Mouse (Mus musculus) ES-E14 (cell line): ENCODE measurements at regions not wholly inside any gene's neighbourhood (a gene's known extent, or its start where the extent isn't known, plus 50 kb on each side); places are given as distances from the start of the nearest gene placed in this dataset.

Source experiments
- DNase-seq: peaks from one replicate; pipeline ENCODE4 v3.0.0-alpha.2; 2013; ENCODE audit warnings: low read depth, low spot score
- H3K27ac ChIP-seq: 2 replicates; pipeline ENCODE4 v1.5.1; 2012; ENCODE audit warnings: low read depth, mild to moderate bottlenecking, low read length, moderate library complexity, mixed read lengths; ENCODE audit not compliant: poor library complexity, insufficient read depth, severe bottlenecking
- H3K36me3 ChIP-seq: 2 replicates; pipeline ENCODE4 v1.6.1; 2012; ENCODE audit warnings: mild to moderate bottlenecking, low read length, moderate library complexity, mixed read lengths; ENCODE audit not compliant: control insufficient read depth, poor library complexity, insufficient read depth, severe bottlenecking
- H3K4me1 ChIP-seq, 2 experiments: fragments of 150-350 bp in 1 of 2; sonication (generic) in 1 of 2; 2 replicates each; pipeline ENCODE4 v1.6.1; 2012; ENCODE audit warnings: low read length in 2 of 2, mild to moderate bottlenecking in 1 of 2, mixed read lengths in 1 of 2; ENCODE audit not compliant: control insufficient read depth in 2 of 2, insufficient read depth in 2 of 2, poor library complexity in 1 of 2
- H3K4me3 ChIP-seq, 2 experiments: fragments of 150-350 bp in 1 of 2; sonication (generic) in 1 of 2; 2 replicates each; pipeline ENCODE4 v1.5.1; 2012; ENCODE audit warnings: low read length in 2 of 2, low read depth in 1 of 2, mild to moderate bottlenecking in 1 of 2, mixed read lengths in 1 of 2; ENCODE audit not compliant: insufficient read depth in 1 of 2, poor library complexity in 1 of 2, severe bottlenecking in 1 of 2
- H3K9ac ChIP-seq: 2 replicates; pipeline ENCODE4 v1.6.1; 2012; ENCODE audit warnings: low read depth, mild to moderate bottlenecking, low read length, mixed read lengths; ENCODE audit not compliant: poor library complexity, insufficient read depth, severe bottlenecking
- H3K9me3 ChIP-seq: fragments of 150-350 bp; sonication (generic); 2 replicates; pipeline ENCODE4 v1.6.1; 2012; ENCODE audit warnings: low read depth, mild to moderate bottlenecking, low read length; ENCODE audit not compliant: control insufficient read depth, insufficient read depth
- CHD2 ChIP-seq: IDR thresholded peaks from 2 replicates; pipeline ENCODE4 v1.6.1; 2014; ENCODE audit warnings: mild to moderate bottlenecking, low read depth, low read length, inconsistent platforms
- HCFC1 ChIP-seq: IDR thresholded peaks from 2 replicates; pipeline ENCODE4 v1.6.1; 2012; ENCODE audit warnings: low read length, inconsistent platforms, borderline replicate concordance; ENCODE audit not compliant: insufficient read depth
- MAFK ChIP-seq: IDR thresholded peaks from 2 replicates; pipeline ENCODE4 v1.6.1; 2014; ENCODE audit warnings: mild to moderate bottlenecking, low read depth, low read length, inconsistent platforms; ENCODE audit not compliant: insufficient read depth
- ZC3H11A ChIP-seq: IDR thresholded peaks from 2 replicates; pipeline ENCODE4 v1.6.1; 2012; ENCODE audit warnings: low read depth, mild to moderate bottlenecking, inconsistent platforms, low read length, borderline replicate concordance
- ZNF384 ChIP-seq: IDR thresholded peaks from 2 replicates; pipeline ENCODE4 v1.6.1; 2012; ENCODE audit warnings: low read depth, low read length, inconsistent platforms
- in situ Hi-C, 2 experiments: fragments of 600-800 bp; cut with MboI; formaldehyde crosslinking; loops; one replicate each; pipeline ENCODE4 v1.15.1; 2025; ENCODE audit warnings: low sequenced_read_pairs in 2 of 2, inconsistent platforms in 1 of 2; ENCODE audit not compliant: unreplicated experiment in 2 of 2

- Histone ChIP-seq H3K27ac (no peak overlapping the region), H3K4me3 (no peak overlapping the region), H3K36me3 (no peaks in the 10 kb centered on the region), H3K9ac (no peak overlapping the region), H3K4me1 (peaks cover 1 to 26% of the 10 kb centered on the region in 2 experiments; a peak in 3 of 4 replicates), H3K9me3 (no peaks in the 10 kb centered on the region)
- TF ChIP-seq HCFC1 (no peak), ZC3H11A (no peak), ZNF384 (no peak), CHD2 (no peak), MAFK (no peak)
- in situ Hi-C loops: no loop called here
- no peak for DNase-seq
Observed at GRCm38 (mm10) chr19:6684921-6685320, 142.1 kb upstream of the Slc22a12 start.

DNA sequence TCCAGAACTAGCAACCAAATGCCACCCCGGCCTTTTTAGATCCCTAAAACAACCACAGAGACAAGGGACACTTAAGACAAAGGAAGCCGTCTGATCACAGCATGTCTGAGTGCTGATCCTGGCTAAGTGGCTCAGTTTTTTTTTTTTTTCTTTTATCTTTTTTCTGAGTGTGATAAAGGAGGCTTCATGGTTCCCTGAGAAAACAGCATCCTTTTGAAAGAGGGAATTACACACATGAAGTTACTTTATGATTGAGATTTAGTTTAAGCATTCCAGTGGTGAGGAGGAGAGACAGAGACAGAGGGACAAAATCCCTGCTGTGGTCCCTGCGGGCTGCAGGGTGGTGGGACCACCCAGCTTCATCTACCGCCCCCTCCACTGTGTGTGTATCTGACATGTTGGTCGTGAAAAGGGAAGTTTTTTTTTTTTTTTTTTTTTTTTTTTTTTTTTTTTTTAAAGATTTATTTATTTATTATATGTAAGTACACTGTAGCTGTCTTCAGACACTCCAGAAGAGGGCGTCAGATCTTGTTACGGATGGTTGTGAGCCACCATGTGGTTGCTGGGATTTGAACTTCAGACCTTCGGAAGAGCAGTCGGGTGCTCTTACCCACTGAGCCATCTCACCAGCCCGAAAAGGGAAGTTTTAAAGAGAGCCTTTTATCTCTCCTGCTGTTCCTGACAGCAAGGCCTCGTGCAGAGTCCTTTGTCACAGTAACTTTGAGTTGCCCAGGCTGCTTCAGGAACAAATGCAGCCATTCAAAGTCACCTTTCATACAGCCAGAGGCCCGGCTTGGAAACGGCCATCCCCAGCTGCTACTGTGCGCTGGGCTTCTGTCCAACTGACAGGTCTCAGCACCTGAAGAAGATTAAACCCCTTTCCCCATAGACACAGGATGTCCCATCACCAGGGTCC lies 136.8 kb upstream of the Slc22a12 start:
- TF ChIP-seq ZNF384: peak; percentile 95
- TF ChIP-seq ZC3H11A: no peak
- Histone ChIP-seq H3K9me3 (no peaks in the 10 kb centered on the region), H3K4me3 (no peak overlapping the region), H3K9ac (no peak overlapping the region), H3K36me3 (no peaks in the 10 kb centered on the region), H3K27ac (no peak overlapping the region), H3K4me1 (peaks cover 12 to 39% of the 10 kb centered on the region in 2 experiments)
- in situ Hi-C loops: no loop called here
- DNase-seq: no peak

- peaks cover 10 to 36% of the 10 kb centered on the region in 2 experiments for H3K4me1 ChIP-seq
- TF ChIP-seq MAFK (no peak), HCFC1 (no peak), ZNF384 (no peak), CHD2 (no peak)
Observed at GRCm38 (mm10) chr19:6677511-6677910, 134.7 kb upstream of the Slc22a12 start.

GRCm38 (mm10) chr19:6675586-6675985 lies 132.8 kb upstream of the Slc22a12 start:
- no peak overlapping the region for H3K4me3 ChIP-seq
- in situ Hi-C loops: no loop called here
- H3K36me3 ChIP-seq: no peaks in the 10 kb centered on the region
- peak overlapping the region; percentile 58 for H3K9ac ChIP-seq
- H3K4me1 ChIP-seq: peaks cover 10 to 44% of the 10 kb centered on the region in 2 experiments
- peak overlapping the region; percentile 98 for H3K27ac ChIP-seq
- TF ChIP-seq ZC3H11A (no peak), HCFC1 (peak; percentile 15; the same call in 1 of the 2 replicates), ZNF384 (no peak)
- DNase-seq: peak; percentile 84
- no peaks in the 10 kb centered on the region for H3K9me3 ChIP-seq

More at GRCm38 (mm10) chr19:6677511-6677910, 134.7 kb upstream of the Slc22a12 start:
- Histone ChIP-seq H3K9me3 (no peaks in the 10 kb centered on the region), H3K4me3 (no peak overlapping the region), H3K9ac (no peak overlapping the region; the same call in 1 of the 2 replicates), H3K36me3 (no peaks in the 10 kb centered on the region), H3K27ac (peak overlapping the region; percentile 41; the same call in 1 of the 2 replicates)
- DNase-seq: no peak
- in situ Hi-C loops: no loop called here

- in situ Hi-C loops: no loop called here
- Histone ChIP-seq H3K4me3 (no peak overlapping the region), H3K9me3 (no peaks in the 10 kb centered on the region), H3K4me1 (peaks cover 10 to 41% of the 10 kb centered on the region in 2 experiments), H3K36me3 (no peaks in the 10 kb centered on the region), H3K27ac (no peak overlapping the region), H3K9ac (no peak overlapping the region)
- DNase-seq: no peak
- TF ChIP-seq MAFK: no peak
- no peak for TF ChIP-seq ZC3H11A
- TF ChIP-seq ZNF384: no peak
- no peak for TF ChIP-seq HCFC1
- no peak for TF ChIP-seq CHD2
Observed at GRCm38 (mm10) chr19:6671696-6672095, 128.9 kb upstream of the Slc22a12 start.
